Mouse (Mus musculus) inflammation-experienced regulatory T-cells, adult 16 weeks (primary cell): ENCODE data around the gene Abl2. TPM values are rescaled to one million over a fixed set of nuclear protein-coding genes. Genes with fewer than 3 reads are reported as not detected.

Source experiments
- polyA plus RNA-seq: library from polyadenylated mRNA; unstranded; fragments of 100-300 nt; shearing (Covaris generic); gene quantifications from one replicate; pipeline ENCODE4 v1.2.1, GENCODE M21; 2017

Gene Abl2
- polyA plus RNA-seq: 2.5 TPM

DNA sequence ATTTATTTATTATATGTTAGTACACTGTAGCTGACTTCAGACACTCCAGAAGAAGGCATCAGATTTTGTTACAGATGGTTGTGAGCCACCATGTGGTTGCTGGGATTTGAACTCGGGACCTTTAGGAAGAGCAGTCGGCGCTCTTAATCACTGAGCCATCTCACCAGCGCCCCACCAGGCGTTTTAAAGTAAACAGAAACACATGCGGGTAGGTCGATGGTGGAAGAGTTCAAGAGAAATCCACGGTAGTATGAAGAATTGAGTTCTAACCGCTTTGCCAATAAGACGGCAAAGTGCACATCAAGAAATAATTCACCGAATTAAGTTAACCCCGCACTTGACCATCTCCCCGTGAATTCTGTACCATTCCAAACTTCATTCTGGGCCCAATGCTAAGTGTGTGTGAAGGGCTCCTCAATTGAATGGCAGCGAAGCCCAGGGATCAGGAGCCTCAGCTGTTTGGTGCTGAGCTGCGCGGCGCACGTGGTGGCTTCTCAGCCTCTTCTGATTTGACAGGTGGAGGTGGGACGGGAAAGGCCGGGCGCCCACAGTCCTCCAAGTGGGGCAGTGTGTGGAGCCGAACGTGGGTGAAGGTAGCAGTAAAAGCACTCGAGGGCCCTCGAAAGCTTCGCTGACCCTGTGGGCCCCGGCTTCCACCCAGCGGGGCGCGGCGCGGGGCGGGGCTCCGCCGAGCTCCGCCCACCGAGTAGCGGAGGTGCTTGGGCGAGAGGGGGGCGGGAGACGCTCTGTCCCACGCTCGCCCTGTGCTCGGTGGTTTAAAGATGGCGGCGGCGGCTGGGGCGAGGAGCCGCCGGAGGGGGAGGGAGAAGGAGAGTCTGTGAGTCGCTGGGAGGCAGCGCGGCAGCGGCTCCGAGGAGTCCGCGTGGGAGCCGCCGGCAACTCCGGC, at the start of gene Abl2:
Gene Abl2 (plus strand): TSS at position 763 of the 907 bp plus-strand sequence.

DNA sequence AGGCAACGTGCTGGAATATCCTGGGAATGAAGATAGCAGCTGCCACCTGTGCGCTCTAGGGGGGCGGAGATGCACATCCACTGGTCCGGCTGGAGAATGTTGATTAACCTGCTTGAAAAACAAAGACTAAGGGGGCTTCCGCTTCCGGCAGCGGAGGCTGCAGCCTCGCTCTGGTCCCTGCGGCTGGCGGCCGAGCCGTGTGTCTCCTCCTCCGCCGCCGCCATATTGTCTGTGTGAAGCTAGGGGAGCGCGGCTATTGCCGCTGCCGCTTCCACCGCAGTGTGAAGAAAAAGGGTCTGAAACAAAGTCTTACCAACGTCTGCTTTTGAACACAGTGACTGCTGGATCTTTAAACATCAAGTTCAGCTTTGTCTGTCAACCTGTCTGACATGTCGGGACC, 34.7 kb upstream of the Abl2 start, which contains the start of gene Gm10031:
Gene Gm10031 (plus strand): TSS at position 171 of the 400 bp plus-strand sequence.

DNA sequence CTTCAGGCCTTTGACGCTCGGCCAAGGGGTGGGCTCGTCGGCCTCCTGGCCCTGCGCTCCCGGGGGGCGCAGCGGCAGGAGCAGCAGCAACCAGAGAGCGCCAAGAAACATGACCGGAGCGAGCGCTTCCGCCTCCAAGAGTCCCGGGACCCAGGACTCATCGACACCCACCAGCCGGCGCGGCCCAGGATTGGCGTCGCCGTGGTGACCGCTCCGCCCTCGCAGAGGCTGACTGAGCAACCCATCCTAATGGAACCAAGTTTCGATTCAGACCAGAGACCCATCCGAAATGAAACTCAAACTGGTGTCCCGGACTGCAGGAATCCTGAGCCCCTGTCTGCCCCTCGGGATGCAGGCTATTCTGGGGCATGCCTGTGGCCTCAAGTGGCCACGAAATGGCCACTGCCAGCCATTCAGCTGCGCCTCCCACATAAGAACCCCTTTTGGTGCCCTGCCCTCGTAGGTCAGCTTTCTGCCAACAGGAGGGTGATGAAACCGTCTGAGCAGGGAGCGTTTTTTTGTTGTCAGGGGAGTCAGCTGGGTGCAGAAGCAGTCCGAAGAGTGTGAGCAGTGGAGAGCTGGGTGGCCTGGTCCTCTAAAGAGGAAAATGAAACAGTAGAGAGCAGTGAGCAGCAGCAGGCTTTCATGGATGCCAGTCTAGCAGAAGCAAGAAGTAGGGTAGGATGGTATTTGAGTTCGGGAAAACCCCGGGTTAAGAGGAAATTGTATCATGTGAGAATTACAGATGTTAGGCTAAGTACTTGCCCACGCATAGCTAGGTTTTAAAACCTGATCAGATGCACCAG, 115.8 kb downstream of the Abl2 start, which contains the start of gene Tor3a:
Gene Tor3a (minus strand): TSS at position 162 of the 806 bp plus-strand sequence.

Other genes with a start within 250 kb of the Abl2 start
- gene Nphs2, start 248.1 kb upstream of the Abl2 start, polyA plus RNA-seq: not detected
- gene Gm2000, start 192.7 kb upstream of the Abl2 start, polyA plus RNA-seq: 1,028 TPM
- 0.29 TPM for gene Axdnd1, start 137.6 kb upstream of the Abl2 start, polyA plus RNA-seq
- 54.5 TPM for gene Soat1, start 84.5 kb upstream of the Abl2 start, polyA plus RNA-seq
- 0.99 TPM for gene Gm10031, start 34.8 kb upstream of the Abl2 start, polyA plus RNA-seq
- gene Tor3a, start 115.6 kb downstream of the Abl2 start, polyA plus RNA-seq: 56.7 TPM
- gene Fam20b, start 160.3 kb downstream of the Abl2 start, polyA plus RNA-seq: 19.3 TPM